17 mouse cellular contexts compared by ENCODE assay signal in genomic region chr9:96823005-96823404, GRCm38 (mm10).
"Had no signal": no experiment of that assay in that cellular context is flagged by ENCODE, and none has a peak within 500 bp of the region (broad histone marks: within the 10 kb centered on the region; RNA-seq: fewer than 3 reads in every experiment).

No protein-coding gene starts in this region.

- DNase-seq: gastrocnemius, adult 2 months; gastrocnemius, postnatal 10 days; gastrocnemius, postnatal 25 days; heart, adult 18-20 months; heart, postnatal 10 days; heart, postnatal 4 days; kidney, adult 18-20 months; kidney, adult 8-10 months; kidney, postnatal 10 days; kidney, postnatal 25 days; kidney, postnatal 4 days; liver; liver, embryonic 13.5 days had no signal

- ATAC-seq: hindbrain, embryonic 16.5 days; inflammation-experienced regulatory T-cells, adult 6 months; intestine, embryonic 15.5 days; intestine, postnatal 0 days had no signal
